Mouse (Mus musculus) adrenal gland, adult 2 months (tissue): Measurements from ENCODE around the gene Zfp106. TPM values are rescaled to one million over a fixed set of nuclear protein-coding genes. Genes with fewer than 3 reads are reported as not detected.
A peak's percentile ranks its signal among the peaks of the same experiment; 100 is the strongest.
"Not testable (repeated sequence)": the region's sequence is repeated elsewhere in the genome, so short reads cannot be mapped to it uniquely, and the experiment has no call there.

Experiments
- DNase-seq: peaks from one replicate; pipeline ENCODE4 v3.0.0; 2021
- long read RNA-seq: library from polyadenylated mRNA; stranded (forward); transcript quantifications from one replicate; pipeline ENCODE4 v2.0.0, GENCODE M21; 2021
- polyA plus RNA-seq: library from polyadenylated mRNA; depleted of rRNA; stranded (reverse); fragments of >200 nt; gene quantifications from 2 replicates; pipeline ENCODE4 v1.2.3, GENCODE M21; 2012; rRNA removed
- total RNA-seq, 2 experiments: library from RNA; stranded (reverse); gene quantifications; 2 replicates each; pipeline ENCODE4 v1.2.3; 2021

Gene Zfp106
- total RNA-seq (10 to 100 TPM; 96.7 to 98.7 TPM), polyA plus RNA-seq (35.7 and 49.7 TPM in 2 replicates)
- long read RNA-seq, partial matches to known transcripts: 10 of 19 reads
- long read RNA-seq, other reads (novel, unspliced or antisense): 9 of 19 reads

DNA sequence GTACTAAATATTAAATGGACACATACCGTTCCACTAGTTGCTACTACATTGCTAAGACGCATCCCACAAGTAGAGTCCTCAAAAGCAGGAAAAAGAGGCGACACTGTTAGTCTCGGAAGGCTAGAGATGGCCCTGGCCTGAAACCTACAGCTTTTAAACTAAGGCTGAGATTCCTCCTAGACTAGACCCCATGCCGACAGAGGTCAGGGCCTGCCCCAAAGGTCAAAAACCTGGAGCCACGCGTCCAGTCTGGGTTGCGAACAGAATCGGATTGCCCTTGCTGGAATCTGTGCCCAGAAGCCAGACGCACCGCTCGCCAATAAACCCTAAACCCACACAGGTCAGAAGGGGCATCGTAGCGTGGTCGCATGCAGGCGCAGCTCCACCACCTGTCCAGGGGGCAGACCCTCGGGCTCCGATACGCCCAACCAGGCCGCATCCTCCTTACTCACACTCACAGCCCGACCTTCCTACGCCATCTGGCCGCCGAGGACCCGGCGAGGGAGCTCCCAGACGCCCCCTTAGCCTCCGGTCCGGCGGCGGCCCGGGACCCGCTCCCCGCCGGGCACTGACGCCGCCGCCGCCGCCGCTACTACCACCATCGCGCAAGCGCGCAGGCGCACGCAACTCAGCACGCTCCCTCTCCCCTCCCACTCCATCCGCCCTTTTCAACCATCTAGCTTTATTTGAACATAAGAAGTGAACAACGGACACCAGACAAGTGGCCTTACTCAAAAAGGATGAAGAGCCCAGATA, at the start of gene Zfp106:
Zfp106 (minus strand) TSS at position 609 of the 756 bp plus-strand sequence.
- peak; percentile 93 for DNase-seq

DNA sequence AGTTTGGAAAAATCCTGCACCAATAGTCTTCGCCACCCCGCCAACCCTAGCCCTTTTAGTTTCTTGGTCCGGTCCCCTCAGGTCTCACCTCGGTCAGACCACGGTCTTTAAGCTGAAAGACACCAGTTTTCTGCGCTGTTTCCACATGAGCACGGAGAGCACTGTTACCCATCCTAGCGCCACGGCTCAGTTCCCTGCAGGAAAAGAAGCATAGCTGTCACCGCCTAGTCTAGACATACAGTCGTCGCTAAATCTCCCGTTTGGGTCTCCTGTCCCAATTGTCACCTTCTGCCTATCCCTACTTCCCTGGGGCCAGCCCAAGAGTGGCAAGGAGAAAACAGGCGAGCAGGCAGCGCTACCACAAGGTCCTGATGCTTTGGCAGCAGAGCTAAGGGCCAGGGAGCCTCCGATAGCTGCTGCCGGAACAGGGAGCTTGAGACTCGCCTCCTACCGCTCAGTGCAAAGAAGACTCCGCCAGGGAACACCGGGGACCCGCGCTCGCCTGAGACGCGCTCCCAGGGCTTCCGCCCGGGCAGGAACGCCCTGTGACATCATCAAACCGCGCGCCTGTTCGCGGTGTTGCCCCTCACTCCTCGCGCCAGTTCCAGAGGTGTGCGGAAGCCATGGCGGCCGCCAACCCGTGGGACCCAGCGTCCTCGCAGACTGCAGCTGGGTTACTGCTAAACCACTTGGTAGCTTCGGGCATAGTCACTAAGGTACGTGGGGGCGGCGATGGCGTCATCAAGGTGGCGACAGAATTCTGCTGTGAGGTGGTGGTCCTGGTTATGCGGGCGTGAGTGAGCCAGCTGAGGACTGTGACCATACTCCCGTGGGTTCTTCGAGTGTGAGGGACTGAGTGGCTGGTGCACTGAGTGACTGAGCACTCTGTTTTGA, 45.4 kb upstream of the Zfp106 start, which contains the start of the genes Haus2 and Lrrc57:
Haus2 (plus strand) TSS at position 554 of the 894 bp plus-strand sequence.
Lrrc57 (minus strand) TSS at position 691 of the 894 bp plus-strand sequence.
- peak; percentile 93 for DNase-seq

DNA sequence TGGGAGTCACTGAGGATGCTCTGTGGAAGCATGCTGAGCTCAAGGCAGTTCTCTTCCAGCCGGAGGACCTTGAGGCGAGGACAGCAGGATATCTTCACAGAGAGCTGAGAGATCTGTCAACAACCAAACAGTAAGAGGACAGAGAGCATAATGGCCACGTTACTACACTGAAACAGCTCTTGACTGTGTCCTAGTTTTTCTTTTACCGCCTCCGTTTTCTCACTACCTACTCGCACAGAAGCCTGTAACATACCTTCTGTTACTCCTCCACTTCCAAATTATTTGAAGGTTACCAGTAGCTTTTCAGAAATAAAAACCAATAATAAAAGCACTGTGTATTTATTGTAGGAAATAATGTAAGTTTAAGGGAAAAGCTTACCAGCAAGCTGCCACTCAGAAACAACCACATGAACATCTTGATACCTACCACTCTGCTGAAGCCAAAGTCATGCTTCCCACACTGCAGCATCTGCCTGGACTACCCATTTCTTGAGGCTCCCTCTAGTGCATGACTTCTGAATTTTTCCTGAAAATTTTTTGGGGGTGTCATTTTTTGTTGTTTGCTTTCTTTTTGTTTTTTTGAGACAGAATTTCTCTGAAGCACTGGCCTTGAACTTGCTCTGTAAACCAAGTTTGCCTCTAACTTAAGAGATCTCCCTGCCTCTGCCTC, 42.5 kb upstream of the Zfp106 start:
- peak; percentile 19 for DNase-seq

DNA sequence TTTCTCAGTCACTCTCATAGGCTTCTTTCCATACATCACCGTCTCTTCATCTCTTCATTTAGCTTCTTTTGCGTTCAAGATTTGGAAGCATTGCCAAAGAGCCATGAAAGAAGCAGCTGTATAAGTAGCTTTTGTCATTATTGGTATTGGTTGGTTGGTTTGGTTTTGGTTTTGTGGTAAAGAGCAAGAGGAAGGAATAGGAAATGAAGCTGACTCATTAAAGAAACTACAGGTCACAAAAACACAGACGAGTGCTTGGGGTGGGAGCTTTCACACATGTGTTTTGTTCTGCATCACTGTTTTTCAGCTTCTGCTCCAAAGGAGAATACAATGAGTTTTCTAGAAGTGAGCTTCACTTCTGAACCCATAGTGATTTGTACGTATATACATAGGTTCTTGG, 35.9 kb upstream of the Zfp106 start:
- DNase-seq: no peak

DNA sequence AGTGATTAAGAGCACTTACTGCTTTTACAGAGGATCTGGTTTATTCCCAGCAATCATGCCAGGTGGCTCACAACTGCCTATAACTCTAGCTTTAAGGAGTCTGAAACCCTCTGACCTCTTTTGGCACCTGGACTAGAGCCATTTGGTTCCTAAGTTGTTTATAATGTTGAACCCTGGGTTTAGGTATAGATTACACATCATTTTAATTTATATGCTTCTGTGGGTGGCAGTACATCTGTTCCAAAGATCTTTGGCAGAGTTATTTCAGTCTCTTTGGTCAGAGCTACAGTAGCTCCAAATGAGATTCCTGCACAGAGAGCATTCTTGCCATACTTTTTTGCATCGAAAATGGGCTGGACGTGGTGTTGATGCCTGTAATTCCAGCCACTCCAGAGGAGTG, 34.1 kb upstream of the Zfp106 start:
- DNase-seq: no peak

DNA sequence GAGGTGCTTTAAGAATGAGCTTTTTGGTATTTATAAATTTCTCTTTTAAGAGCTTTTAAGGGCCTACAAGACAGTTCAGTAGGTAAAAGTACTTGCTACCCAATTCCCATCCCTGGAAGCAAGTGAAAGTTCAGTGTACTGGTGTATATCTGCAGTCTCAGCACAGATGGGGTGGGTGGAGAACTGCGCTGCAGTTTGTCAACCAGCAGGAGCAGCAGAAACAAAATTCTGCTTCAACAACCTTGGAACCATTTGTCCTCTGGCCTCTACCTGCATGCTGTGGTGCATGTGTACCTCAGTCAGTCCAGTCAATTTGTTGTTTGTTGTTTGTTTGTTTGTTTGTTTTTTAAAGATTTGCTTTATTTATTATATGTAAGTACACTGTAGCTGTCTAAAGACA, 28.6 kb upstream of the Zfp106 start:
- no peak for DNase-seq

DNA sequence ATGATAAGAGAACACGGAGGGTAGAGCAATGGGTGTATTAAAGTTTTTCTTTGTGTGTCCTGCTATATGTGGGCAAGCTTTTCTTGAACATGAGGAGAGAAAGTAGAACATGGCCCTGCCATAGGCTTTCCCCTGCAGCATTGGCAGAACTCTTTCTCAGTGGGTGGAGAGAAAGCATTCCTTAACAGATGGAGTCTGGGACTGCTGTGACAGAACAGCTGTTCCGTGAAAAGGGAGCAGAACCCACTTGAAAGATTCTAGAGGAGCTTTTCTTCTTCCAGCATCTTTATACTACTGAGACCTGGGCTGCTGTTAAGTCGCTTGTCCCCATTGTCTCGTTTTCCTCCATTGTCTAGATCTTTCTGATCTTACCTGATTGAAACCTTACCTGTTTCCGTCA, 26.1 kb upstream of the Zfp106 start:
- no peak for DNase-seq

DNA sequence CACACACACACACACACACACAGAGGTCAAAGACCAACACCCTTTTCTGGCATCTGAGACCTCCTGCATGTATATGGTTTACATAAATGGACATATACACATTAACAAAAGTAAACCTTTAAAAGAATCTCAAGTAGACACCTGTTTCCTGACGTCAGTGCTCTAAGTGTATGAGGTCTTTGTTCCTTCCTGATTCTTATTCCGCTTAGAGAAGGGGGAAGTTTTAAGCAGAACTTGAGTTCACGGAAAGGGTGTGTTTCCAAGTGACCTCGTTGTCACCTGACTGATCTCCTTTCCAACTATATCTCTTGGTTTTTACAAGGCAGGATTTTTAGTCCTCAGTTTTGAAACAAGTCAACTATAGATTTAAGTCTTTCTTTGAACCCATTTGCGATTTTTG, 14.6 kb upstream of the Zfp106 start:
- no peak for DNase-seq

DNA sequence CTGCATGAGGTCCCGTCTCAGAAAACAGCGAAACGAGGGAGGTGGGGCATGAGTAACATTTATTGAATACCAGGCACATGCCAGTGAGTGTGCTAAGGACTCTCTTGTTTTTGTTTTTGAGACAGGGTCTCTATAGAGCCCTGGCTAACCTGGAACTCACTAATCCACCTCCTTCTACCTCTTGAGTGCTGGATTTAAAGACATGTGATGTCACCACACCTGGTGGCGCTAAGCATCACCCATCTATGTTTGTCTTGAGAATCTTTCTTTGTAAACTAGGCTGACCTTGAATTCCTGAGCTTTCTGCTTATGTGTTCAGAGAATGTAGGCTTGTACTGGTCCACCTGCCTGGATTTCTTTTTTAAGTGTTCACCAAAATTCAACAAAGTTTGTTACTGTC, 14.2 kb upstream of the Zfp106 start:
- no peak for DNase-seq

DNA sequence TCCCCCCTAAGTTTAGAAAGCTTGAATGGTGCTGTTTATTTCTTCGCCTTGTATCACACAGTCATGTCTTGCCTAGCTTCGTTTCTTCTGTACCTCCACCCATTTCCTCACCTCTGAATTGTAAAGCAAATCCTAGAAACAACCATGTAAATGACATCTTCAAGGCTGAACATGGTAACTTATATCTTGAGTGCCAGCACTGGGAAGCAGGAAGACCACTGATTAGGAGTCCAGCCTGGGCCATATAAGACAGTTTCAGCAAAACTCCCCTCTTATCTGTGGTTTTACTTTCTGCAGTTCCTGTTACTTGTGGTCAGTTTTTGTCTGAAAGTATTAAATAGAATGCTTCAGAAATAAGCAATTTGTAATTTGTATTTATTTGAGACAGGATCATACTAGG, 12.3 kb upstream of the Zfp106 start:
- no peak for DNase-seq

DNA sequence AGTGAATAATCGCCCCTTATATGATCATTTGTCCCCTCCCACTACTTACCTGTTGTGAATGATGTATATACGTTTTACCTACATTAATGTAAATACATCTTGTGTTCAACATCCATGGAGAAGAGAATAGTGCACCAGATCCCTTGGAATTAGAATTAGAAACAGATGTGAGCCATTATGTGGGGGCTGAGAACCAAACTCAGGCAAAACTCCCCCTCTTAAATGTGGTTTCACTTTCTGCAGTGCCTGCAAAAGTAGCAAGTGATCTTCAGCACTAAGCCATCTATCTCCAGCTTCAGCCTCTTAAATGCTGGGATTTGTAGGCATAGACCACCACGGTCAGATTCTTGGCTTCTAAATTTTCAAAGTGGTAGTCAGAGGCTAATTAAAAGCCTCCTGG, 11.5 kb upstream of the Zfp106 start:
- no peak for DNase-seq

DNA sequence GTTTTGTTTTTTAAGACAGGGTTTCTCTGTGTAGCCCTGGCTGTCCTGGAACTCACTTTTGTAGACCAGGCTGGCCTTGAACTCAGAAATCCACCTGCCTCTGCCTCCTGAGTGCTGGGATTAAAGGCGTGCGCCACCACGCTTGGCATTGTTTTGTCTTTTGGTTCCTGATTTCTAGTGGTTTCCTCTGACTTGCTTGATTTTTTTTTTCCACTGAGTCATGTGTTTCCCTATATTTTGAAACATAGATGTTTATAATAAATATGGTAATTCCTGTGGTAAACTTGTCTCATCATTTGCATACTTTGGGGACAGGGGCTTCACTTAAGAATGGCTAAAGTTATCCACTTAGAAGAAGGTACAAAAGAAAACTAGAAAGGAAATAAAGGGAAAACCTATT, 8.5 kb upstream of the Zfp106 start:
- not testable (repeated sequence) for DNase-seq

DNA sequence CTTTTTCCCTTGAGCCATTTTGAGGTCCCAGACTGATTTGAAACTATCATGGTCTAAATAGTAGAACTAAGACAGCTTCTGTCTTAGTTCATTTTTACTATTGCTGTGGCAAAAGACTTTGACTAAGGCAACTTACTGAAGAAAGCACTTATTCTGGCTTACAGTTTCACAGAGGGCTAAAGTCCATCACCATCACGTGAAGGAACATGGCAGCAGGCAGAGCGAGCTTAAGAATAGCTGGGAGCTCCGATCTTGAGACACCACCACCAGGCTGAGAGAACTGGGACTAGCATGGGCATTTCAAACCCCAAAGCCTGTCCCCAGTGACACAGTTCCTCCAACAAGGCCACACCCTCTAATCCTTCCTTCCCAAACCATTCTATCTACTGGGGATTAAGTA, 7.4 kb upstream of the Zfp106 start:
- no peak for DNase-seq

DNA sequence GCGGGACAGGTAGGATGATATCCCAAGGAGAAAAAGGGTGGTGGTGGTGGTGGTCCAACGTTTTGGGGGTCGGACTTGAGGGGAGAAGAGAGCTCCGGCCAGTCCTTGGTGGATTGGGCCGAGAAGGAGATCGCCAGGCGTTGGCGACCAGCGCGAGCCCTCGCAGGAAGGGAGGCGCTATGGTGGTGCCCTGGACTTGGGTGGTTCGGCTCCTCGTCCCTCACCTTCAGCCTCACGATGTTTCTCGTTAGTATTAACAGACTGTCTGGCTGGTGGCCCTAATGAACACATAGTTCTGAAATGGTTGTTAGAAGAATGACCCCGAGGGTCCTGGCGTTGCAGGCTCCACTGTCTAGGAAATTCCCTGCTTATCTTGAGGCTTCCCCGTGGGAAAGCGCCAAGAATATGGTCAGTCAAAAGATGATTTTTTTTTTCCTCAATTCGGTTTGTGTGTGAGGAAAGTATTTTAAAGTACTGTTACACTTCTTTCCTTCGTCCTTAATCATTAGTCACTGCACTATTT, 4.2 kb upstream of the Zfp106 start:
- no peak for DNase-seq

DNA sequence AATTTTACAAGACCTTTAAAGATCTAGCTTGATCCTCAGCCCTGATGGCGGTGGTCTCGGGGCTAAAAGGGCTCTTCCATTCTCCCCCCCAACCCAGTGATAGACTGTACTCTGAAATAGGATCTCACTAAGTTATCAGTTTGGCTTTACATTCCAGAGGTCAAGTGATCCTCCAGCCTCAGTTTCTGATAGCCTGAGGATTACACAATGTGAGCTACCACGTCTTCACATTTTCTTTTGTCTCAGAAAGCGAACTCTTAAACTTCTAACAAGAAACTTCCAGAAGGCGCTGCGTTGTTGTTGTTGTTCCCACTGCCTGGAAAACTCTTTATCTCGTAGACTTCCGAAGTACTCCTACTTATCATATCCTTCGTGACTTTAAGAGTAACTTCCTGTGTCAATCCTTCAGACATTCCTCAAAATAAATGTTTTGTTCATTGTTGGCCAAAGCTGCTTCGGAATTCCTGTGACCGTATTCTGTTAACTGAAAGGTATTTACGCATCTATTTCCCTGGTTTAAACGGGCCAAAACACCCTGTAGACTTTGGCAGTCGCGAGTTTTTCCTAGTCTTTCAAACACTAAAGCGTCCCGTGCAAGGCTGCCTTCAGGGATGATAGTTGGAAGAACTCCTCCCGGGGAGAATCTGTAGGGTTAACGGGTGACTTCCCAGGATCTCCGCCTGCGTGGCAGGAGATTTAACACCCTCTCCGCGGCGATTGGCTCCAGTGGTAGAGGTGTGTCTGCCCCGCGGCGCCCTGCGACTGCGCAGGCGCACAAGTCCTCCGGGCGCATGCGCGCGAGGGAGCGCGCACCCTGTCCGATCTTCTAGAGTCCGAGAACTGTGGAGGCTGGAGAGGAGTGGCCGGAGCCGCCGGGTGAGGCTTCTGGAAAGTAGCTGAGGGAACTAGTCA, 3.5 kb upstream of the Zfp106 start, which contains the start of gene Snap23:
Snap23 (plus strand) TSS at position 786 of the 912 bp plus-strand sequence.
- DNase-seq: peak; percentile 98

DNA sequence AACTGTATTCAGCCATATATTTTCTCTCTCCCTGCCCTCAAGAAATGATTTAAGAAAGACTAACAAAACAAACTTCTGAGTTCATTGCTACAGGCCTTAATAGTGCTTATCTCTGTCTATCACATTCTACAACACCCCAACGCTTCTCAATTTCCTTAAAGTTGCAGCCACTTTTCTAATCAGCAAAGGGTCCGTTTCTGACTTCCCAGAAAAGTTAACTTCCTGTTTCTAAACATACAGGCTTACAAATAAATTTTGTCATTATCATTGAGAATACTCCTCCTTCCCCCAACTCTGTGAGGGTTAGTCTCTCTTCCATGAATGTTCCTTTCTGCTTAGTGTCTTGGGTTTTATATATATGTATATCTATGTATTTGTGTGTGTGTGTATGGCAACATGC, 1.7 kb upstream of the Zfp106 start:
- DNase-seq: no peak

DNA sequence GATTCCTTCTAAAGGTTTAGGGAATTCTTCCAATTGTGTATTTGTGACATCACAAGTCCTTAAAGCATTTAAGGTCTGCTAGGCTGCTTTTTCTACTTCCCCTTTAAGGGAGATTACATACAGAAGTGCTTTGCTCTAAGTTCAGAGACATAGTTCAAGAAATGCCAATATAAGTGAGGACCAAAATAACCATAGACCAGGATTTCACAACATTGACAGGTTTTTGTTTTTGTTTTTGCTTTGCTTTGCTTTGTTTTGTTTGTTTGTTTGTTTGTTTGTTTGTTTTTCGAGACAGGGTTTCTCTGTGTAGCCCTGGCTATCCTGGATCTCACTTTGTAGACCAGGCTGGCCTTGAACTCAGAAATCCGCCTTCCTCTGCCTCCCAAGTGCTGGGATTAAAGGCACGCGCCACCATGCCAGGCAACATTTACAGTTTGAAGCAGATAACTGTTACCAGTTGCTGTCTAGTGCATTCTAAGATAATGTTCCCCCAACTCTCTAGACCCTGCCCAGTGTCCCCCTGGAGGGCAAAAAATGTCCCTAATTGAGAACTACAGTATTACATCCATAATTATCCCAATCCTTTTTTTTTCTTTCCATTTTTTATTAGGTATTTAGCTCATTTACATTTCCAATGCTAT, 1.0 kb upstream of the Zfp106 start:
- DNase-seq: not testable (repeated sequence)

DNA sequence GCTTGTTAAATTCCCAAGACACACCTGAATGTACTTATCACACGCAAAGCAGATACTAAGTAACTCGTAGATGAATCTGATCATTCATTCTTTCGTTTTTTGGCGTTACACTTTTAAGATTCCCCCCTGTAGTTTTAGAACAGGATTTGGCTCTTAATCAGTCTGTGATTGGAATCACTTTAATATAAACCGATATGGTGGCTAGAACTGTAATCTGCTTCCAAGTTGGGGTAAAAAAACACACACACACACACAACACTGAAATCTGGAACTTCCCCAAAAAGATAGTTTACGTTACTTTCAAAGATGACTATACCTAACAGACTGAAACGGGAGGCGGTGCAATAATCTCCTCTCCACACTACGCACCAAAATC, 796 bp downstream of the Zfp106 start:
- DNase-seq: no peak

DNA sequence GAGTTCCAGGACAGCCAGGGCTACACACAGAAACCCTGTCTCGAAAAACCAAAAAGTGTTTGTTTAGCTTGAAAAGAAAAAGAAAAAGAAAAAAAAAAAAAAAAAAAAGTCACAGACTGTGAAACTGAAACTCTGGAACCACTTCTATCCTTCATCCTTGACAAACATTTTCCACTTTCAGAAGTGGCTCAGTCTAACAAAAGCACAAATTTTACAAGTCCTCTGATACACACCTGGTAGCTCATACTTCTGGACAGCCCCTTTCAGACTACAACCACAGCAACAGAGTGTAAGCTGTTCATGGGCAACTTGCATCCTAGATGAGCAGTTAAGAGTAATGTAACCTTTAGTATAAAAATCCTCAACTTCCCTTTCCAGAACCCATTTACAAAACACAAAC, 2.1 kb downstream of the Zfp106 start:
- DNase-seq: no peak

DNA sequence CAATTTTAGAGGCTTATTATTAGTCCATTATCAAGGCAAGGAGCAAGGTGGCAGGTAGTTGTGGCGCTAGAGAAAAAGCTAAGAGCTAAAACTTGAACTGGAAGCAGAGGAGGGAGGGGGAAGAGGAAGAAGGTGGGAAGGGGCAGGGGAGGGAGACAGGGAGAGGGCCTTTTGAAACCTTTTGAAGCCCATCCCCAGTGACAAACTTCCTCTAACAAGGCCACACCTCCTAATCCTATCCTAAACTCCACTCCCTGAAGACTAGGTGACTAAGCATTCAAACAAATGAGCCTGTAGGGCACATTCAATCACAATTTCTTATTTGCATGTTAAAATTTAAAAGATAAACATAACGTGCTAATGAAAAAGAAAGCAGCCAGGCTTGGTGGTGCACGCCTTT, 4.8 kb downstream of the Zfp106 start:
- no peak for DNase-seq
